Mouse (Mus musculus): Measurements from ENCODE around the gene Arsa.

Gene Arsa

GRCm38 (mm10) chr15:89455642-89456041 lies 21.6 kb downstream of the Arsa start:
- DNase-seq (ENCODE audit: low read depth, low spot score) = no peak

DNA sequence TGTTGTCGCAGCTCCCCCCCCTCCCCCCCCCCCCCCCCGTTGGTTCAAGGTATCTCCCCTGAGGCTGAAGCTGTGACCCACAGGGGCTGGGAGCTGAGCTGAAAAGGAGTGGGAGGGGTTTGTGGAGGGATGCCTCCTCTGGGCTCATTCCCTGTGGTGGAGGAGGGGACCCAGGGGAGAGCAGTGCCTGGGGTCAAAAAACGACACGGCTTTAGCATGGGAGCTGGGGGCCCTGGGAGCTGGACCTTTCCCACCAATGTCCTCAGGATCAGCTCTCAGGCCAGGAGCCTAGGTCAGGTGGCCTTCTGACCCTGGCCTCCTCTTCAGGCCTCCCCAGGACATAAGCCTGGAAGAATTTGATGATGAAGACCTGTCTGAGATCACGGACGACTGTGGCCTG lies 22.4 kb downstream of the Arsa start:
- DNase-seq (ENCODE audit: low read depth, low spot score) = no peak

GRCm38 (mm10) chr15:89453865-89454478 lies 23.3 kb downstream of the Arsa start, which contains the start of gene Mapk8ip2:
Mapk8ip2 (plus strand) TSS chr15:89453913.
- peak; percentile 12 for DNase-seq (ENCODE audit: low read depth, low spot score)

DNA sequence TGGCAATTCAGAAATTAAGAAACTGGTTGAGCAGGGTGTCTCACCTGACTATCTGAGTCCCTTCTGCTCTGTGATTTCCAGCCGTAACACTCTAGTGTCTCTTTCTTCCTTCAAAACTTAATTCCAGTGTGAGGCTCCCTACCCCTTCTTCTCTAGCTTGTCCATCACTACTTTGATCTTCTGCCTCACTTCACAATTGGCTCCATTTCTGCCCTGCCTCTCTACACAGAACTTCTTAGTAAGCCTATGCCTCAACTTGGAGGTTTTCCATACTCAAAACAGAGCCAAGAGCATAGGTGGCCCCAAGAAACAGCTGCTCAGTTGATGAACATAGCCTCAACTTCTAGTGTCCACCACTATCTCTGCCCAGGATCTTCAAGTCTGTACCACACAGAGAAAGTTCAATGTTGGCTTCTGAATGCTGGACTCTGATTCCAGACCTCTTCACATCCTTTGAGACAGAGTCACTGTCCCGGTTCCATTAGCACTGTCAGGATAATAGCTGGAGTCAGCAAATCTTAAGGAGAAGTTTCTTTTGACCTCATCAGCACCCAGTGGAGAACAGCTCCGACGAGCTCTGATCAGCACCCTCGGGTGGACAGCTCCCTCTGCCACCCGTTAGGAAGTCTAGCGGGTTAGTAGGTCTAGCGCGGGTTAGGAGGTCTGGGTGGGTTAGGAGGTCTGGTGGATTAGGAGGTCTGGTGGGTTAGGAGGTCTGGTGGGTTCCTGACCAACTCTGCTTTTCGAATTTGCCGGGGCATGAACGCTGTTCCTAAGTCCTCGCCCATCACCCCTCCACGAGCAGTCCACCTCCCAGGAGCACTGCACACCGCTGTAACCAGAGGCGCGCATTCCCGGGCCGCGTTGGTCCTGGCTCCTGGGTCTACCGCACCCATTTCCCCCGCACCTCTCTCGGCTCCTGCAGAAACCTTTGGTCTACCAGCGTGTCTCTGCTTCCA lies 24.0 kb downstream of the Arsa start:
- peak; percentile 66 for DNase-seq (ENCODE audit: low read depth, low spot score)

GRCm38 (mm10) chr15:89442486-89443070 lies 34.6 kb downstream of the Arsa start:
- DNase-seq (ENCODE audit: low read depth, low spot score) = no peak

GRCm38 (mm10) chr15:89435878-89436277 lies 41.3 kb downstream of the Arsa start:
- no peak for DNase-seq (ENCODE audit: low read depth, low spot score)

- no peak for DNase-seq (ENCODE audit: low read depth, low spot score)
Observed at GRCm38 (mm10) chr15:89434136-89434535, 43.1 kb downstream of the Arsa start.

DNA sequence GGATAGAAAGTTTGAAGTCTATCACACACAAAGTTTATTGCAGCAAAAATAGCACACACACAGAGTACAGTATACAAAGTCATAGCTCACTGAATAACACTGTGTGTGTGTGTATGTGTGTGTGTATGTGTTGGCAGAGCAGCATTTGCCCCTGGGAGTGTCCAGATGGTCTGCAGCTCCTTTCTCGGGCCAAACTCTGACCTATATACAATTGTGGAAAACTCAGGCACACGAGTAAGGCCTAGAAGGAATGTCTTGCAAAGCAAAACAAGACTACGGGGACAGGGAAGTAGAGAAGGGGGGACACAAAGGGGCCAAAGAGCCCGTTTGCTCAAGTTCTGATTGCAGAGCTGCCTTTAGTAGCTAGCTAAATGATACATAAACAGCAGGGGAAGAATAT lies 44.3 kb downstream of the Arsa start:
- DNase-seq (ENCODE audit: low read depth, low spot score) = no peak

- no peak for DNase-seq (ENCODE audit: low read depth, low spot score)
Observed at GRCm38 (mm10) chr15:89431806-89432205, 45.4 kb downstream of the Arsa start.

GRCm38 (mm10) chr15:89431271-89431670 lies 46.0 kb downstream of the Arsa start:
- no peak for DNase-seq (ENCODE audit: low read depth, low spot score)

- peak; percentile 12 for DNase-seq (ENCODE audit: low read depth, low spot score)
Observed at GRCm38 (mm10) chr15:89430771-89431170, 46.5 kb downstream of the Arsa start.

- DNase-seq (ENCODE audit: low read depth, low spot score) = peak; percentile 43
Observed at GRCm38 (mm10) chr15:89430341-89430740, 46.9 kb downstream of the Arsa start.

GRCm38 (mm10) chr15:89429352-89430221 lies 47.6 kb downstream of the Arsa start, which contains the start of the genes C730034F03Rik, Gm44502 and Chkb:
C730034F03Rik (plus strand) TSS chr15:89429589.
Gm44502 (minus strand) TSS chr15:89429696.
Chkb (minus strand) TSS chr15:89429908.
- DNase-seq (ENCODE audit: low read depth, low spot score) = peak; percentile 96

- DNase-seq (ENCODE audit: low read depth, low spot score) = no peak
Observed at GRCm38 (mm10) chr15:89428821-89429351, 48.3 kb downstream of the Arsa start.

DNA sequence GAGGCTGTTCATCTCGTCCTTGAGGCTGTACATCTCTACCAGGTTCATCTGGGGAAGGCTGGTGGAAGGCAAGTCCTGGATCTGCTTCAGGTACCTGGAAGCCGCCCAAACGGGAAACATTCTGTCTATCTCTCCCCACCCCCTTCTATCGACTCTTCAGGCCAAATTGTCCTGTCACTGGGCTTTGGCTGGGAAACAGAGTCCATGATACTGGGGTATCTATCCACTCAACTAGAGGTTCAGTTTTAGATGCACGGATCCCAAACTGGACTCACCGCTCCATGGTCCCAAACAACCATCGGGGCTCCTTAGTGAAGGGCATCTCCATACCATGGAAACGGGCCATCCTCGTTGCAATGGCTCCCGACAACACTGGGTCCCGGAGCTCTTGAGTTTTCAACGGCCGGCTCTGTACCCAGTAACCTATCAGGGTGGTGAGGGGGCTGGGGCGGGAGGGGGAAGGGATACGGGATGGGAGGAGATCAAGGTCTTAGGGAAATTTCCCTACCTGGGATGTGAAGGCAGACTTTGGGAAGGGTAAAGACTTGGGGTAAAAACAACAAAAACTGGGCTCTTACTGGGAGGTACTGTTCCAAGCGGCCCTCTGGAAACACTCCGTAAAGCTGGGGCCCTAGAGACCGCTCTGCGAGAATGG lies 49.0 kb downstream of the Arsa start:
- DNase-seq (ENCODE audit: low read depth, low spot score) = no peak

GRCm38 (mm10) chr15:89426716-89427115 lies 50.5 kb downstream of the Arsa start:
- no peak for DNase-seq (ENCODE audit: low read depth, low spot score)

DNA sequence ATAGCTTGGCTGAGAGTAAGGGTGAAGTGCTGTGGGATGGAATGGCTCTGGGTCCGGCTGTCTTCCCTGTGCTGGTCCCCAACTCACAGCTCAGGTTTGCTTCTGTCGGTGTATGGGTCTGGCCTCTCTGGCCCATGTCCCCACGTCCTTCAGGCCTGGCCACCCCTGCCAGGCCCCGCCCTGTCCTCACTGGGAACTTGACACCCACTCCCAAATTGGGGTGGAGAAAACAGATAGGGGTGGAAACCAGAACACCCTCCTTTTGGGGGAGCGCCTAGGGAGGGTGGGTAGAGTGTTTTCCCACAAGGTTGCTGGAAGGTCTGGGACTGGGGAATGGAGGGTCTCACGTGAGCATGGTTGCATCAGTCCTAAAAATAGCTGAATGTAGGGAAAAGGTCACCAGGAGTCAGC lies 51.5 kb downstream of the Arsa start, which contains the start of gene Cpt1b:
TSS of gene Cpt1b (minus strand) at position 153 of the 411 bp plus-strand sequence.
- DNase-seq (ENCODE audit: low read depth, low spot score) = no peak

DNA sequence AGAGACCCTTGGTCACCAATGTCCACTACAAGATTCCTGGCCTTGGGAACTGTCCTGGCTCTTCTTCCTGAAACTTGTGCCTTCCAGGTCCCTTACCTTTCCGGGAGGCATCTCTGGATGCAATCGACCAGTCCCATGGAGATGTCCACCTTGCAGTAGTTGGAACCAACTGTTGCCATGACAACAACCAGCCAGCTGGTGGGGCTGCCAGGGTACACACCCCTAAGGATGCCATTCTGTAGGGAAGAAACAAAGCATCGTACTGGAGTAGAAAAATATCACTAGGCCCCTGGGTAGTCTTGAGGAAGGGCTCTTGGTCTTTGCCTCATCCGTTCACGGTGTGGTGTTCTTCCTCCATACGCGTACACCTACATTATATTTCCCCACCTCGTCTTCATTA lies 52.6 kb downstream of the Arsa start:
- DNase-seq (ENCODE audit: low read depth, low spot score) = no peak
